Mouse (Mus musculus) forebrain, embryonic 16.5 days (tissue): ENCODE data around the gene Acox2. TPM values are rescaled to one million over a fixed set of nuclear protein-coding genes. Genes with fewer than 3 reads are reported as not detected.

ENCODE experiments used
- ATAC-seq: fragments of 200-750 bp; cut with Nextera tagmentation; 2 replicates; pipeline ENCODE4 v1.8.0; 2017; ENCODE audit warnings: mild to moderate bottlenecking, moderate library complexity
- H3K27ac ChIP-seq: fragments of 300-500 bp; sonication (generic); 2 replicates; pipeline ENCODE4 v1.5.1; 2014; ENCODE audit warnings: low read length, control low read depth
- H3K27me3 ChIP-seq: fragments of 300-500 bp; sonication (generic); replicated peaks from 2 replicates; pipeline ENCODE4 v1.6.1; 2014; ENCODE audit warnings: low read length; ENCODE audit not compliant: control insufficient read depth, insufficient read depth
- H3K36me3 ChIP-seq: fragments of 300-500 bp; sonication (generic); 2 replicates; pipeline ENCODE4 v1.6.1; 2014; ENCODE audit not compliant: control insufficient read depth, insufficient read depth
- H3K4me1 ChIP-seq: fragments of 300-500 bp; sonication (generic); replicated peaks from 2 replicates; pipeline ENCODE4 v1.6.1; 2014; ENCODE audit warnings: low read length; ENCODE audit not compliant: control insufficient read depth, insufficient read depth
- H3K4me2 ChIP-seq: fragments of 300-500 bp; sonication (generic); 2 replicates; pipeline ENCODE4 v1.6.1; 2014; ENCODE audit warnings: mild to moderate bottlenecking, low read length, control low read depth
- H3K4me3 ChIP-seq: fragments of 300-500 bp; sonication (generic); replicated peaks from 2 replicates; pipeline ENCODE4 v1.5.1; 2014; ENCODE audit warnings: mild to moderate bottlenecking, low read length, control low read depth
- H3K9ac ChIP-seq: fragments of 300-500 bp; sonication (generic); replicated peaks from 2 replicates; pipeline ENCODE4 v1.6.1; 2014; ENCODE audit warnings: low read depth, low read length, control low read depth
- H3K9me3 ChIP-seq: fragments of 300-500 bp; sonication (generic); 2 replicates; pipeline ENCODE4 v1.6.1; 2016; ENCODE audit warnings: low read length; ENCODE audit not compliant: control insufficient read depth
- WGBS: fragments of 180-500 bp; shearing (Covaris S2); extraction: QIAGEN DNeasy Blood & Tissue Kit; methylation state at CpG from one replicate; pipeline ENCODE4 v1.1.7; 2014; 5-methylcytosine and 5-hydroxymethylcytosine counted together
- polyA plus RNA-seq: library from polyadenylated mRNA; unstranded; fragments of >200 nt; fragmentation: Nextera tagmentation; extraction: Ambion mirVana; gene quantifications from 2 replicates; pipeline ENCODE4 v1.2.1, GENCODE M21; 2015

The Acox2 gene
- polyA plus RNA-seq, 1 experiment from 2014 or later: 0.44 TPM

GRCm38 (mm10) chr14:8207543-8207942, 51.6 kb downstream of the Acox2 start:
- Histone ChIP-seq H3K27ac (no peak overlapping the region), H3K4me2 (no peak overlapping the region), H3K4me3 (no peak overlapping the region), H3K4me1 (peaks cover 17% of the 10 kb centered on the region), H3K9me3 (no peaks in the 10 kb centered on the region), H3K27me3 (no peaks in the 10 kb centered on the region), H3K36me3 (no peaks in the 10 kb centered on the region), H3K9ac (no peak overlapping the region)
- no peak for ATAC-seq
- WGBS: 52% methylated on average over 5 of the region's 5 CpGs

GRCm38 (mm10) chr14:8207105-8207504, 52.0 kb downstream of the Acox2 start:
- Histone ChIP-seq H3K4me1 (peaks cover 17% of the 10 kb centered on the region), H3K27me3 (no peaks in the 10 kb centered on the region), H3K27ac (no peak overlapping the region), H3K4me3 (no peak overlapping the region), H3K4me2 (no peak overlapping the region), H3K9me3 (no peaks in the 10 kb centered on the region), H3K9ac (no peak overlapping the region), H3K36me3 (no peaks in the 10 kb centered on the region)
- 17% methylated on average over 5 of the region's 5 CpGs for WGBS
- ATAC-seq: peak; percentile 34; the same call in 1 of the 2 replicates

GRCm38 (mm10) chr14:8206179-8206910, 52.8 kb downstream of the Acox2 start:
- Histone ChIP-seq H3K9me3 (no peaks in the 10 kb centered on the region), H3K36me3 (no peaks in the 10 kb centered on the region), H3K4me3 (no peak overlapping the region), H3K27ac (no peak overlapping the region), H3K9ac (no peak overlapping the region), H3K4me1 (peaks cover 19% of the 10 kb centered on the region), H3K27me3 (no peaks in the 10 kb centered on the region), H3K4me2 (no peak overlapping the region)
- WGBS: 49% methylated on average over 9 of the region's 9 CpGs
- ATAC-seq: no peak

GRCm38 (mm10) chr14:8201715-8202114, 57.4 kb downstream of the Acox2 start:
- Histone ChIP-seq H3K9ac (no peak overlapping the region), H3K27ac (no peak overlapping the region), H3K9me3 (no peaks in the 10 kb centered on the region), H3K36me3 (no peaks in the 10 kb centered on the region), H3K27me3 (no peaks in the 10 kb centered on the region), H3K4me3 (no peak overlapping the region), H3K4me2 (no peak overlapping the region), H3K4me1 (peaks cover 9% of the 10 kb centered on the region)
- no peak for ATAC-seq
- 80% methylated on average over 3 of the region's 3 CpGs for WGBS

- Histone ChIP-seq H3K4me1 (peaks cover 9% of the 10 kb centered on the region), H3K9me3 (no peaks in the 10 kb centered on the region), H3K9ac (no peak overlapping the region), H3K4me3 (no peak overlapping the region), H3K27me3 (no peaks in the 10 kb centered on the region), H3K27ac (no peak overlapping the region), H3K36me3 (no peaks in the 10 kb centered on the region), H3K4me2 (no peak overlapping the region)
- 38% methylated on average over 5 of the region's 5 CpGs for WGBS
- ATAC-seq: peak; percentile 65
These were observed 58.4 kb downstream of the Acox2 start for GRCm38 (mm10) chr14:8200769-8201168.

- no peak overlapping the region for H3K9ac ChIP-seq
- no peak overlapping the region for H3K4me2 ChIP-seq
- WGBS: 86% methylated on average over 6 of the region's 6 CpGs
- H3K9me3 ChIP-seq: no peaks in the 10 kb centered on the region
- H3K36me3 ChIP-seq: no peaks in the 10 kb centered on the region
- H3K4me1 ChIP-seq: no peaks in the 10 kb centered on the region
- ATAC-seq: peak; percentile 26; the same call in 1 of the 2 replicates
- H3K4me3 ChIP-seq: no peak overlapping the region
- no peaks in the 10 kb centered on the region for H3K27me3 ChIP-seq
- H3K27ac ChIP-seq: no peak overlapping the region
These were observed 66.4 kb downstream of the Acox2 start for GRCm38 (mm10) chr14:8192727-8193126.

GRCm38 (mm10) chr14:8191331-8191965, 67.7 kb downstream of the Acox2 start:
- no peak overlapping the region for H3K4me3 ChIP-seq
- H3K9me3 ChIP-seq: no peaks in the 10 kb centered on the region
- WGBS: 88% methylated on average over 12 of the region's 12 CpGs
- H3K4me1 ChIP-seq: peaks cover 4% of the 10 kb centered on the region
- H3K36me3 ChIP-seq: no peaks in the 10 kb centered on the region
- no peak overlapping the region for H3K27ac ChIP-seq
- no peak overlapping the region for H3K9ac ChIP-seq
- H3K4me2 ChIP-seq: no peak overlapping the region
- H3K27me3 ChIP-seq: no peaks in the 10 kb centered on the region
- no peak for ATAC-seq

GRCm38 (mm10) chr14:8190556-8190955, 68.6 kb downstream of the Acox2 start:
- H3K9ac ChIP-seq: no peak overlapping the region
- 91% methylated on average over 3 of the region's 3 CpGs for WGBS
- H3K4me3 ChIP-seq: no peak overlapping the region
- H3K4me1 ChIP-seq: peaks cover 4% of the 10 kb centered on the region
- H3K4me2 ChIP-seq: no peak overlapping the region
- no peak for ATAC-seq
- H3K9me3 ChIP-seq: no peaks in the 10 kb centered on the region
- H3K27ac ChIP-seq: no peak overlapping the region
- no peaks in the 10 kb centered on the region for H3K27me3 ChIP-seq
- H3K36me3 ChIP-seq: no peaks in the 10 kb centered on the region

GRCm38 (mm10) chr14:8186278-8187045, 72.7 kb downstream of the Acox2 start:
- Histone ChIP-seq H3K4me1 (peaks cover 4% of the 10 kb centered on the region), H3K4me3 (no peak overlapping the region), H3K27ac (no peak overlapping the region), H3K36me3 (no peaks in the 10 kb centered on the region), H3K9me3 (no peaks in the 10 kb centered on the region), H3K4me2 (no peak overlapping the region), H3K9ac (no peak overlapping the region), H3K27me3 (no peaks in the 10 kb centered on the region)
- WGBS: 74% methylated on average over 6 of the region's 6 CpGs
- ATAC-seq: peak; percentile 52
